Mouse (Mus musculus) midbrain, embryonic 11.5 days (tissue): ENCODE results near the gene Ccnb2. TPM values are rescaled to one million over a fixed set of nuclear protein-coding genes. Genes with fewer than 3 reads are reported as not detected.
"Not testable (repeated sequence)": the region's sequence is repeated elsewhere in the genome, so short reads cannot be mapped to it uniquely, and the experiment has no call there.

Experiments used
- ATAC-seq: fragments of 200-750 bp; cut with Nextera tagmentation; 2 replicates; pipeline ENCODE4 v1.8.0; 2017; ENCODE audit warnings: moderate TSS enrichment, moderate library complexity; ENCODE audit not compliant: low FRiP score
- DNase-seq: peaks from one replicate; pipeline ENCODE4 v3.0.0; 2015; ENCODE audit warnings: low spot score; ENCODE audit errors: missing footprints
- H3K27ac ChIP-seq: fragments of 300-500 bp; sonication (generic); 2 replicates; pipeline ENCODE4 v1.5.1; 2014; ENCODE audit warnings: low read depth, low read length
- H3K27me3 ChIP-seq: fragments of 300-500 bp; sonication (generic); 2 replicates; pipeline ENCODE4 v1.6.1; 2014; ENCODE audit warnings: mild to moderate bottlenecking, low read length, moderate library complexity, mixed read lengths; ENCODE audit not compliant: control insufficient read depth, insufficient read depth
- H3K36me3 ChIP-seq: fragments of 300-500 bp; sonication (generic); 2 replicates; pipeline ENCODE4 v1.6.1; 2014; ENCODE audit warnings: mild to moderate bottlenecking, low read length, moderate library complexity, mixed read lengths; ENCODE audit not compliant: control insufficient read depth, insufficient read depth
- H3K4me1 ChIP-seq: fragments of 300-500 bp; sonication (generic); 2 replicates; pipeline ENCODE4 v1.6.1; 2014; ENCODE audit warnings: low read length; ENCODE audit not compliant: control insufficient read depth, insufficient read depth
- H3K4me2 ChIP-seq: fragments of 300-500 bp; sonication (generic); 2 replicates; pipeline ENCODE4 v1.6.1; 2014; ENCODE audit warnings: mild to moderate bottlenecking, moderate library complexity
- H3K4me3 ChIP-seq: fragments of 300-500 bp; sonication (generic); 2 replicates; pipeline ENCODE4 v1.5.1; 2014; ENCODE audit warnings: low read depth, low read length
- H3K9ac ChIP-seq: fragments of 300-500 bp; sonication (generic); 2 replicates; pipeline ENCODE4 v1.6.1; 2014; ENCODE audit warnings: low read length
- H3K9me3 ChIP-seq: fragments of 300-500 bp; sonication (generic); 2 replicates; pipeline ENCODE4 v1.6.1; 2016; ENCODE audit warnings: low read length; ENCODE audit not compliant: control insufficient read depth
- WGBS: fragments of 180-500 bp; shearing (Covaris S2); extraction: QIAGEN DNeasy Blood & Tissue Kit; methylation state at CpG from one replicate; pipeline ENCODE4 v1.1.7; 2014; 5-methylcytosine and 5-hydroxymethylcytosine counted together
- polyA plus RNA-seq: library from polyadenylated mRNA; unstranded; fragments of >200 nt; fragmentation: Nextera tagmentation; extraction: Ambion mirVana; gene quantifications from 2 replicates; pipeline ENCODE4 v1.2.1, GENCODE M21; 2014

Ccnb2 gene
- 225 and 237 TPM in 2 replicates for polyA plus RNA-seq

DNA sequence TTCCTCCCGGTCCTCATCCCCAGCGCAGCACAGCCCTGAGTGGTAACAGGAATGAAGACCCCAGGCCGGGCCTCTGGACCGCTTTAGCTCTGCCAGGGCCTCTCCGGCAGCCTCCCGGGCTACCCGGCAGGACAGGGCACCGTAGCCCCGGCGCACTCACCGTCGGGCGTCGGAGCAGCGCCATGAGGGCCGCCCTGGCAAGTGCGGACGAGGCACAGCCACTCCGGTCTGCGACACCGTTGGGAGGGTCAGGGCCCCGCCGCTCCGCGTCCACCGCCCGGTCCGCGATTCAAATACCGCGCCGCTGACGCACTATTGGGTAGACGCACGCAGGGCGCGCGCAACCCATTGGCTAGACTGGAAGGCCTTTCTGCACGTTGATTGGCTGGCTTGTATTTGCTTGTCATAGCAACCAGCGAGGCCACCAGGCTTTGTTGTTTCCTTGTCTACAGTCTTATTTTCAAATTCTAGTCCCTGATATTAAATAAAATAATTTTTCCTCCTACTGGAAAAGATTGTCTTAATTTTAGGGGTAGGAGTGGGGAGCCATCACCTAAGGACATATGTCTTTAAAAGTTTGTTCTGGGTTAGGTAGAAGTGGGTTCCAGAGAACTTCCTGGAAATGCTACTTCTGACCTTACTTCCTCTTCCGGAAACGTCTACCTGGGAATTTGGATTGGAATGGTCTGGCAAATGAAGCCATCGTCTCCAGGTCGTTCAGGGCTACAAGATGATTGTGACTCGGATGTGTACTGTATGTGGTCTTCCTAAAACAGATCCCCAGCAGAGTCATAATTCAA is at the start of gene Ccnb2:
Gene Ccnb2 (minus strand): TSS at position 291 of the 800 bp plus-strand sequence.
- peak; percentile 98 for DNase-seq
- Histone ChIP-seq H3K27ac (peak within 1 kb of the TSS; percentile 37), H3K36me3 (peaks cover 10% of the 10 kb centered on the region), H3K4me2 (peak within 1 kb of the TSS; percentile 60), H3K9ac (peak within 1 kb of the TSS; percentile 67), H3K4me1 (peaks cover 8% of the 10 kb centered on the region), H3K9me3 (no peaks in the 10 kb centered on the region), H3K4me3 (peak within 1 kb of the TSS; percentile 64), H3K27me3 (no peaks in the 10 kb centered on the region)
- WGBS: 4% methylated on average over 45 of the region's 45 CpGs
- ATAC-seq: peak; percentile 98

DNA sequence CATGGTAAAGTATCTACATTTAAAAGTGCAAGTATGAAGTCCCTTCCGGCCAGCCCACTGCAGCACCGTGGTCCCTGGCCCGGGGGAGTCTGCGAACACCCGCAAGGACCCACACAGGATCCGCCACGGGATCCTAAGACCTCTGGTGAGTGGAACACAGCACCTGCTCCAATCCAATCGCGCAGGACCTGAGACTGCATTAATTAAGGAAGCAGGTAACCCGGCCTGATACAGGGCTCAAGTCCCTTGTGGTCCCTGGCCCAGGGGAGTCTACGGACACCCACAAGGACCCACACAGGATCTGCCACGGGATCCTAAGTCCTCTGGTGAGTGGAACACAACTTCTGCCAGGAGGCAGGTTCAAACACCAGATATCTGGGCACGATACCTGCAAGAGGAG is 41.7 kb upstream of the Ccnb2 start:
- H3K36me3 ChIP-seq, H3K9ac ChIP-seq, H3K4me3 ChIP-seq, ATAC-seq, H3K4me1 ChIP-seq, H3K9me3 ChIP-seq, H3K4me2 ChIP-seq, DNase-seq, H3K27ac ChIP-seq, H3K27me3 ChIP-seq: not testable (repeated sequence)
- 96% methylated on average over 13 of the region's 13 CpGs for WGBS

DNA sequence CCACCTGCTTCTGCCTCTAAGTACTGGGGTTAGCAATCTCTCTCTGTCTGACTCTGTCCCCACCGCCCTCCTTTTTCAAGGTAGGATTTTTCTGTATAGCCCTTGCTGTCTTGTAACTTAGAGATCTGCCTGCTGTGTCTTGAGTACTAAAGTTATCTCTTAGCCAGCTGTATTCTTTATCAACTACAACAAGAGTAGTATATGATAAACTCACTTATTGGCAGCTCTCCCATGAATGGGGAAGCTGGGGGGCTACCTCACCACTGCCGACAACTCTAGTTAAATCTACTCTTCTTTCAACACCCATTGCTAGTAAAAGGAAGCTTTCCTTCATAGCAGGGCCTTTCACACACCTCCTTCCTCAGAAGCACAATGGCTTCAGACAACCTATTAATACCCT is 31.0 kb upstream of the Ccnb2 start:
- DNase-seq (no peak), ATAC-seq (no peak)
- 88% methylated on average over 2 of the region's 2 CpGs for WGBS
- H3K4me3 ChIP-seq: no peak overlapping the region
- no peak overlapping the region for H3K9ac ChIP-seq
- no peaks in the 10 kb centered on the region for H3K4me1 ChIP-seq
- no peak overlapping the region for H3K4me2 ChIP-seq
- H3K36me3 ChIP-seq: peaks cover 11% of the 10 kb centered on the region; the same call in 1 of the 2 replicates
- H3K27ac ChIP-seq: no peak overlapping the region
- no peaks in the 10 kb centered on the region for H3K27me3 ChIP-seq
- no peaks in the 10 kb centered on the region for H3K9me3 ChIP-seq

DNA sequence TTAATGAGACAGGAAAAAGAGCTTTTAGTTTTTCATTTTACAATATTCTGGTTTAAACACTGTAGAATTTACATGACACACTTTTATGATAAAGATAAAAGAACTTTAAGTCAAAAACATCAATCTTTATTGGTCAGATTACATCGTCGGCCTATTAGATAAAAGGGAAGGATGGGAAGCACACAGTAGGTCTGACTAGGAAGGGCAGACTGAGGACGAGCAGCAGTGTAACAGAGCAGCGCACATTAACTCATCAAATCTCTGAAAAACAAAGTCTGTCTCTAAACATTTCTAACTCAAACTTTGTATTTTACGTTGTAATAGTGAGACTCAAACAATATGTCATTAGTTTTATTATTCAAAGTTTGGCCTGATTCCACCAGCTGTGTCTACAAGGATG is 27.7 kb upstream of the Ccnb2 start:
- no peak for DNase-seq
- Histone ChIP-seq H3K4me1 (no peaks in the 10 kb centered on the region), H3K36me3 (peaks cover 11% of the 10 kb centered on the region; the same call in 1 of the 2 replicates), H3K9ac (no peak overlapping the region), H3K4me3 (no peak overlapping the region), H3K27me3 (no peaks in the 10 kb centered on the region), H3K9me3 (no peaks in the 10 kb centered on the region), H3K4me2 (no peak overlapping the region), H3K27ac (no peak overlapping the region)
- ATAC-seq: no peak
- WGBS: 99% methylated on average over 5 of the region's 5 CpGs

DNA sequence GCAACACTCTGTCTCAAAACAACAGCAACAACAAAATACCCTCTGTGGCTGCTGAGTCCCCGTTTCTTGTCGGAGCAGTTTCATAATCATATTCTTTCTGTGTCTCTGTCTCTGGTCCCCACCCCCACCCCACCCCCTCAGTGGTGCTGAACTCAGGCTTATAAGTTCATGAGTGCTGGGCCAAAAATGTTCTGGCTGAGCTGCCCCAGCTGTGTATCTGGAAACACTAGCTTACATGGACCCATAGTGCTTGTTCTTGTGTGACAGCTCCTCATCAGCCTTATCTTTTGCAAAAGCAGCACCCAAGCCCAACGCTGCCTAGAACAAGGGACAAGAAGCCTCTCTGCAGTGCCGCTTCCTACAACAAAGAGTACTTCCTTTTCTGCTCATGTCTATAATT is 18.6 kb upstream of the Ccnb2 start:
- Histone ChIP-seq H3K27ac (no peak overlapping the region), H3K4me3 (no peak overlapping the region), H3K9me3 (no peaks in the 10 kb centered on the region), H3K4me1 (no peaks in the 10 kb centered on the region), H3K27me3 (no peaks in the 10 kb centered on the region), H3K36me3 (peaks cover 21% of the 10 kb centered on the region), H3K9ac (no peak overlapping the region), H3K4me2 (no peak overlapping the region)
- no peak for DNase-seq
- no peak for ATAC-seq
- 95% methylated on average over 4 of the region's 4 CpGs for WGBS

DNA sequence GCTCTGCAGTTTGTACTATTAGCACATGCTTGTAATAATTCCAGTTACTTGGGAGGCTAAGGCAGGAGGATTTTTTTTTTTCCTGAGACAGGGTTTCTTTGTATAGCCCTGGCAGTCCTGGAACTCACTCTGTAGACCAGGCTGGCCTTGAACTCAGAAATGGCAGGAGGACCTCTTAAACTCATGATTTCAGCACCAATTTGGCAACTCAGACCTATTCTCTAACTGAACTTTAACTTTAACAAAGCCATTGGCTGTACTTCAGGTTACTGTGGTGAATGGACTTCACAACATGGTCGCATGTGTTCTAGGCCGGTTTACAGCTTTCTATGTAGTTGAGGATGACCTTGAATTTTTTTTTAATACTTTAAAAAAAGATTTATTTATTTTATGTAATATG is 1.3 kb upstream of the Ccnb2 start:
- Histone ChIP-seq H3K36me3 (peaks cover 5% of the 10 kb centered on the region), H3K27me3 (no peaks in the 10 kb centered on the region), H3K9ac (no peak overlapping the region), H3K4me1 (peaks cover 8% of the 10 kb centered on the region), H3K27ac (no peak overlapping the region), H3K4me3 (no peak overlapping the region), H3K4me2 (no peak overlapping the region), H3K9me3 (no peaks in the 10 kb centered on the region)
- ATAC-seq: no peak
- no peak for DNase-seq
- 96% methylated on average over 2 of the region's 2 CpGs for WGBS

DNA sequence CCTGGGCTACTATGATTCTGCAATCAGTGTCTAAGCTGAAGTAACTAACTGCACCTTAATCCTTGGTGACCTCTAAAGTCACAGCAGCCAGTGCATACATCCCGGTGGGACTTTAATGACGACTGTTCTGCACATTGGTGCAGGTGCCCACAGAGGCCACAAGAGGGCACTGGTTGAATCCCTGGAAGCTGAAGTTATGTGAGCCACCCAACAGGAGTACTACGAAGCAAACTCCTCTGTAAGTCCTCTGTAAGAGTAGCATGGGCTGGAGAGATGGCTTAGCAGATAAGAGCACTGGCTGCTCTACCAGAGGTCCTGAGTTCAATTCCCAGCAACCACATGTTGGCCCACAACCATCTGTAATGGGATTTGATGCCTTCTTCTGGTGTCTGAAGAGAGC is 4.9 kb downstream of the Ccnb2 start:
- Histone ChIP-seq H3K4me1 (peaks cover 8% of the 10 kb centered on the region), H3K9me3 (no peaks in the 10 kb centered on the region), H3K27ac (no peak overlapping the region), H3K9ac (no peak overlapping the region), H3K4me2 (no peak overlapping the region), H3K27me3 (no peaks in the 10 kb centered on the region), H3K4me3 (no peak overlapping the region), H3K36me3 (peaks cover 26% of the 10 kb centered on the region)
- 84% methylated on average over 3 of the region's 3 CpGs for WGBS
- ATAC-seq (no peak), DNase-seq (no peak)

DNA sequence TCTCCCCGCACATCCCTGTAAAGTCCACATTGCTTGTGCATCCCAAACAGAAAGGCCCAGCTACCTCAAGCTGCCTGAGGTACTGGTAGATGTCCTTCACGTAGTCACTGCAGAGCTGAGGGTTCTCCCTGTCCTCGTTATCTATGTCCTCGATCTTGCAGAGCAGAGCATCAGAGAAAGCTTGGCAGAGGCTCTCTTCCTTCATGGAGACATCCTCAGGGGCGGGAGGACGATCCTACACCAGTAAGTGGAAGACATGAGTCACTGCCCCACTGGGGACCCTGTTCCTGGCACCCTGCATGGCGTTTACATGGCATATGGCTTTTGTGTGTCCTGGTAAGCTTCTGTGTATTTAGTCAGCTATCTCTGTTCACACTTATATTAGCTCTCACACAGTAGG is 8.3 kb downstream of the Ccnb2 start:
- Histone ChIP-seq H3K36me3 (peaks cover 35% of the 10 kb centered on the region), H3K4me1 (no peaks in the 10 kb centered on the region), H3K4me3 (no peak overlapping the region), H3K27ac (no peak overlapping the region), H3K9me3 (no peaks in the 10 kb centered on the region), H3K9ac (no peak overlapping the region), H3K27me3 (no peaks in the 10 kb centered on the region), H3K4me2 (no peak overlapping the region)
- 93% methylated on average over 7 of the region's 7 CpGs for WGBS
- no peak for ATAC-seq
- no peak for DNase-seq

DNA sequence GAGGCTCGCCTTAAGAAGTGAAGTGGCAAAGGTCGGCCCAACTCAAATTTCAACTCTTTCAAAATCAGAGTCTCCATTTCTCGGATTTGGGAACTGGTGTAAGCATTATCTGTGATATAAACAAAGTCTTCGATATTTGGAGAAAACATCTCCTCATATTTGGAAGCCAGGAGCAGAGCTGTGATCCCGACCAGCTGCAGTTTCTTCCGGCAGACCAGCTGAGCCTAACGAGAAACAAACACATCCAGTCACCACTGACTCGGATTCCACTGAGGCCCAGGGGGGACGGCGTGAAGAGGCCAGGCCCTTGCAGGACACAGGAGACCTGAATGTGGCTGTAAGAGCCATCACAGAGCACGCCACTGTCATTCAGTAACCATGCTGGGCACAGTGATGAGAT is 10.7 kb downstream of the Ccnb2 start:
- Histone ChIP-seq H3K27me3 (no peaks in the 10 kb centered on the region), H3K36me3 (peaks cover 24% of the 10 kb centered on the region), H3K9ac (no peak overlapping the region), H3K27ac (no peak overlapping the region), H3K9me3 (no peaks in the 10 kb centered on the region), H3K4me2 (no peak overlapping the region), H3K4me3 (no peak overlapping the region), H3K4me1 (no peaks in the 10 kb centered on the region)
- no peak for ATAC-seq
- no peak for DNase-seq
- 87% methylated on average over 11 of the region's 11 CpGs for WGBS
